Mouse (Mus musculus) heart, embryonic 13.5 days (tissue): Measurements from ENCODE around the gene Ftsj1. TPM values are rescaled to one million over a fixed set of nuclear protein-coding genes. Genes with fewer than 3 reads are reported as not detected.

Experiments used
- ATAC-seq: fragments of 200-750 bp; cut with Nextera tagmentation; 2 replicates; pipeline ENCODE4 v1.8.0; 2017; ENCODE audit warnings: moderate TSS enrichment; ENCODE audit not compliant: insufficient number of reproducible peaks, low FRiP score, low TSS enrichment; ENCODE audit errors: extremely low read depth
- H3K27ac ChIP-seq: fragments of 300-500 bp; sonication (generic); replicated peaks from 2 replicates; pipeline ENCODE4 v1.5.1; 2015; ENCODE audit warnings: moderate library complexity, mild to moderate bottlenecking, inconsistent platforms
- H3K27me3 ChIP-seq: fragments of 300-500 bp; sonication (generic); replicated peaks from 2 replicates; pipeline ENCODE4 v1.6.1; 2015; ENCODE audit warnings: mild to moderate bottlenecking, inconsistent platforms
- H3K36me3 ChIP-seq: fragments of 300-500 bp; sonication (generic); 2 replicates; pipeline ENCODE4 v1.6.1; 2015; ENCODE audit warnings: mild to moderate bottlenecking, inconsistent platforms
- H3K4me1 ChIP-seq: fragments of 300-500 bp; sonication (generic); 2 replicates; pipeline ENCODE4 v1.6.1; 2015; ENCODE audit warnings: inconsistent platforms
- H3K4me2 ChIP-seq: fragments of 300-500 bp; sonication (generic); 2 replicates; pipeline ENCODE4 v1.6.1; 2015; ENCODE audit warnings: inconsistent platforms, mild to moderate bottlenecking, moderate library complexity
- H3K4me3 ChIP-seq: fragments of 300-500 bp; sonication (generic); 2 replicates; pipeline ENCODE4 v1.5.1; 2015; ENCODE audit warnings: moderate library complexity, mild to moderate bottlenecking, inconsistent platforms
- H3K9ac ChIP-seq: fragments of 300-500 bp; sonication (generic); 2 replicates; pipeline ENCODE4 v1.6.1; 2015; ENCODE audit warnings: inconsistent platforms, mild to moderate bottlenecking, moderate library complexity
- H3K9me3 ChIP-seq: fragments of 300-500 bp; sonication (generic); 2 replicates; pipeline ENCODE4 v1.6.1; 2016; ENCODE audit warnings: inconsistent platforms
- WGBS: fragments of 180-500 bp; shearing (Covaris S2); methylation state at CpG from one replicate; pipeline ENCODE4 v1.1.7; 2015; ENCODE audit warnings: mixed read lengths; 5-methylcytosine and 5-hydroxymethylcytosine counted together
- polyA plus RNA-seq: library from polyadenylated mRNA; unstranded; fragments of >200 nt; fragmentation: Nextera tagmentation; extraction: Ambion mirVana; gene quantifications from 2 replicates; pipeline ENCODE4 v1.2.1, GENCODE M21; 2015

The Ftsj1 gene
- polyA plus RNA-seq, 1 experiment from 2014 or later, result 23.8 TPM

DNA sequence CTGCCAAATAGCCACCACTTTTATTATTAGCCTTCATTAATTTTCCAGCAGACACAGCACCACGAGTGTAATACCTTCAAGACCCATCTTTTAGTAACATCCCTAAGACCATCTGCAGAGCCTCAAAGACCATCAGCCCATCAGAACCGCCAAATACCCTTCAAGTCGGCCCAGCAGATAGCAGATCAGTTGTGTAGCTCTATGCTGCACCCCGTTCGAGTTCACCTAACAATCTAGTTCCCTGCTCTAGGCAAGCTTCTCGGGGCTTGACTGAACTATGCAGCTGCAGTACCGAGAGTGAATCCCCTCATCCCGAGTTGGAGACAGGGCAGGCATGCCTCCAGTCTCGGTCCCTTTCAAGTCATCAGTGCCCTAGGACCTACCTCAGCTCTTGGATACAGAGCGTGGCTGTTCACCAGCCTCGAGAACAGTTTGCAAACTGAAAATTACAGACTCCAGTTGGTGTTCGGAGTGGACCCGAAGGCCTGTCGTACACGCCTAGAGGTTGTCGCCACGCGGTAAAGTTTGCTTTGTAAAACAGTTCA, 345 bp downstream of the Ftsj1 start:
- Histone ChIP-seq H3K27ac (no peak overlapping the region), H3K9me3 (no peaks in the 10 kb centered on the region), H3K27me3 (no peaks in the 10 kb centered on the region), H3K4me1 (peaks cover 7% of the 10 kb centered on the region), H3K4me3 (peak overlapping the region; percentile 73), H3K9ac (peak overlapping the region; percentile 84), H3K4me2 (peak overlapping the region; percentile 76), H3K36me3 (peaks cover 7% of the 10 kb centered on the region)
- peak; percentile 43 for ATAC-seq
- 12% methylated on average over 18 of the region's 18 CpGs for WGBS

DNA sequence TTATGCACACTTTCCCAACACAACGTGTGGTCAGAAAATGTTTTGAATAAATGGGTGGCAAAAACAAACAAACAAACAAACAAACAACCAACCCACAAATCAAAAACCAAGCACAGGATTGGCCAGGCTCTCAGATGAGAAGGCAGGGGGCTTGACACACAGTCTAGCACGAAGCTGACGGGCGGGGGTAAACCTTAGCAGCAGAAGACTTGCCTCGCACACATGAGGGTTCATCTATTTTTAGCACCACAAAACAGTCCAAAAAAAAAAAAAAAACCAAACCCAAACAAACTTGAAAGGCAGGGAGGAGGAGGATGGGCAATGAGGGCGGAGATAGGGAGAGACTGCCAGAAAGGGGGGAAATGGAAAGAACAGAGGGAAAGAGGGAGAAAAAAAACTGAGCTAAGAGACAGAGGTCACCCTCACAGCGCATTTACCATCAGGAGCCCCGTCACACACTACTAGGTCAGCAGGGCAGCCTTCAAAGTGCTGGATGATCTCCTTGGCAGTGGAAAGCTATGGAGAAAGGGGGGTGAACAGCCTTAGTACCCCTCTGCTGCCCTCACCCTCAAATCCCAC, 3.6 kb downstream of the Ftsj1 start:
- H3K9me3 ChIP-seq, result no peaks in the 10 kb centered on the region
- H3K4me1 ChIP-seq, result peaks cover 7% of the 10 kb centered on the region
- no peak overlapping the region for H3K9ac ChIP-seq
- no peak overlapping the region for H3K27ac ChIP-seq
- H3K4me3 ChIP-seq, result no peak overlapping the region
- H3K27me3 ChIP-seq, result no peaks in the 10 kb centered on the region
- ATAC-seq, result no peak
- peaks cover 27% of the 10 kb centered on the region for H3K36me3 ChIP-seq
- H3K4me2 ChIP-seq, result no peak overlapping the region
- WGBS, result 67% methylated on average over 7 of the region's 8 CpGs

DNA sequence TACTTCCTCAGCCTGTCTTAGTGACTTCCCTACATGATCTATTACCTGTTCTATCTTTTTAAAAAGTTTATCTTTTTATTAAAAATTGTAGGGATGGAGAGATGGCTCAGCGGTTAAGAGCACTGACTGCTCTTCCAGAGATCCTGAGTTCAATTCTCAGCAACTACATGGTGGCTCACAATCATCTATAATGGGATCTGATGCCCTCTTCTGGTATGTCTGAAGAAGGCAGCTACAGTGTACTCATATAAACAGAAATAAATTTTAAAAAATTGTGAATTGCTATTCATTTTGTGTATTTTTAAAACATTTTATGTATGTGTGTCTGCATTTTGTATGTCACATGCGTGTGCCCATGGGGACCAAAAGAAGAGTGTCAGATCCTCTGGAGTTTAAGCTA, 4.5 kb downstream of the Ftsj1 start:
- Histone ChIP-seq H3K4me2 (no peak overlapping the region), H3K4me1 (peaks cover 7% of the 10 kb centered on the region), H3K4me3 (no peak overlapping the region), H3K9me3 (no peaks in the 10 kb centered on the region), H3K9ac (no peak overlapping the region), H3K36me3 (peaks cover 34% of the 10 kb centered on the region), H3K27me3 (no peaks in the 10 kb centered on the region), H3K27ac (no peak overlapping the region)
- ATAC-seq, result no peak
- 74% methylated on average over 2 of the region's 2 CpGs for WGBS

DNA sequence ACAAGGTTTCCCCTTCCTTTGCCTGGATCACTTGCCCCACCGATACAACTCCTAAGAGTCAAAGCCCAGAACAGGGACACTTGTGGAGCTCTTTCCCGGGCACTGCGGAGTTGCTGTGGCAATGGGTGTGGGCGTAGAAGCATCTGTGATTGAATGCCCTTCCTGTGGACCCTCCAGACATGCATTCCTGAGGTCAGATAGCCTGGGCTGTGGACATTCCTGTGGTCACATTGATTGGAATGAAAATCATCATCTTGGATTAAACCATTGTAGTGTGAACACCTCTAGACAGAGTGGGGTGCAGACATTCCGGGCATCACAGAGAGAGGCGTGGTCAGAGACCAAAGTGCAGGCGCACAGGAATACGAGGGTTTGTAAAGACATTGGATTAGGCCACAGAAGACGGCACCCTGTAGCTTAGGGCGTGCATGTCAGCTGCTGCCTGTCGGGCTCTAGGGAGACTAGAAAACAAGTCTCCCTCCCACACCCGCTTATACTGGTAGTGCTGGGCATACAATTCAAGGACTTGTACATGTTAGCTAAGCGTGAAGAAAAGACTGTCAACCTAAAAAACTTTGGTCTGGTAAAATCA, 13.3 kb downstream of the Ftsj1 start:
- Histone ChIP-seq H3K36me3 (peaks cover 21% of the 10 kb centered on the region; the same call in 1 of the 2 replicates), H3K27me3 (no peaks in the 10 kb centered on the region), H3K4me1 (no peaks in the 10 kb centered on the region), H3K27ac (no peak overlapping the region), H3K4me3 (no peak overlapping the region), H3K9ac (no peak overlapping the region), H3K4me2 (no peak overlapping the region), H3K9me3 (no peaks in the 10 kb centered on the region)
- no peak for ATAC-seq
- 69% methylated on average over 13 of the region's 13 CpGs for WGBS

DNA sequence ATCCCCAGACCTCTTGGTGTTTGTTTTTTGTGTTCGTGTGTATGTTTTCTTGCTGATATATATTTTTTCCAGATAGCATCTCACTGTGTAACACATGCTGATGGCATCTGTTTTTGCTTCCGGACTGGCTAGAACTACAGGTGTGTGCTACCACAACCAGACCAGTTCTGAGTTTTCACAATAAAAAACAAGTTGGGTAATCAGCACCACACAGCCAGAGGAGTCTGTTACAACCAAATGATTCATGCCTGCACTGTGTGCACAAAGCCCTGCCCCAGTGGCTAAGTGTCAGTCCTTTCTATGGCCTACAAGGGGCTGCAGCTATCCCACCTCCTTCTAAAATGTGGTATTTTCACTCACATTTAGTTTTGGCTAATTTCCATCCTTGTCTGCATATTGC, 15.5 kb downstream of the Ftsj1 start:
- H3K27ac ChIP-seq, result no peak overlapping the region
- no peak for ATAC-seq
- 85% methylated on average over 2 of the region's 2 CpGs for WGBS
- no peak overlapping the region for H3K9ac ChIP-seq
- no peaks in the 10 kb centered on the region for H3K27me3 ChIP-seq
- H3K4me1 ChIP-seq, result no peaks in the 10 kb centered on the region
- H3K4me3 ChIP-seq, result no peak overlapping the region
- H3K9me3 ChIP-seq, result no peaks in the 10 kb centered on the region
- no peak overlapping the region for H3K4me2 ChIP-seq
- peaks cover 9% of the 10 kb centered on the region; the same call in 1 of the 2 replicates for H3K36me3 ChIP-seq

DNA sequence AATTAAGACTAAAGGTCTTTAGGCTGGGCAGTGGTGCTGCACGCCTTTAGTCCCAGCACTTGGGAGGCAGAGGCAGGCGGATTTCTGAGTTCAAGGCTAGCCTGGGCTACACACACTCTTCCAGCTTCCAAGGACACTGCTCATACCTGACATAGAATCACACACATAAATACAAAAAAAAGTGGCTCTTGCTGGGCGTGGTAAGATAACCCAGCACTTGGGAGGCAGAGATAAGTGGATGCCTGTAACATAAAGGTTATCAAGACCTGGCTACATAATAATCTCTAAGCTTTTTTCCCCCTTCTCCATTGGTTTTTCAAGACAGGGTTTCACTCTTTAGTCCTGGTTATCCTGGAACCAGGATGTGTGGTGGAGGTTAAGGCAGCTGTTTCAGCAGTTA, 18.6 kb downstream of the Ftsj1 start:
- Histone ChIP-seq H3K9ac (no peak overlapping the region), H3K36me3 (no peaks in the 10 kb centered on the region), H3K4me3 (no peak overlapping the region), H3K4me1 (no peaks in the 10 kb centered on the region), H3K27ac (no peak overlapping the region), H3K4me2 (no peak overlapping the region), H3K9me3 (no peaks in the 10 kb centered on the region), H3K27me3 (no peaks in the 10 kb centered on the region)
- WGBS, result 71% methylated on average over 3 of the region's 3 CpGs
- no peak for ATAC-seq

DNA sequence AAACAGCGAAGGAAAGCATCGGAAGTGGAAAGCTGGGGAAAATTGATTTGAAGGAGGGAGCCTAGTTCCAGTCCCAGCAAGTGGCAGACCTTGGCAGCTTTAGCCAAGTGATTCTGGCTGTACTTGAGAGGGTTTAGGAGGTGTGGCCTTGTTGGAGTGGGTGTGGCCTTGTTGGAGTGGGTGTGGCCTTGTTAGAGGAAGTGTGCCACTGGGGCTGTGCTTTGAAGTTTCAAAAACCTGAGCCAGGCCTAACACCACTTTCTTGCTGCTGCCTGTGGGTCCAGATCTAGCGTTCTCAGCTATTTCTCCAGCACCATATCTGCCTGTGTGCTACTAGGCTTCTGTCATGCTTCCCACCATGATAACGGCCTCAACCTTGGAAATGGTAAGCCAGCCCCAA, 21.9 kb downstream of the Ftsj1 start:
- ATAC-seq, result no peak
- no peak overlapping the region for H3K4me3 ChIP-seq
- H3K4me2 ChIP-seq, result no peak overlapping the region
- no peak overlapping the region for H3K27ac ChIP-seq
- no peaks in the 10 kb centered on the region for H3K4me1 ChIP-seq
- 75% methylated on average over 4 of the region's 4 CpGs for WGBS
- no peaks in the 10 kb centered on the region for H3K9me3 ChIP-seq
- H3K36me3 ChIP-seq, result no peaks in the 10 kb centered on the region
- H3K9ac ChIP-seq, result no peak overlapping the region
- H3K27me3 ChIP-seq, result no peaks in the 10 kb centered on the region

DNA sequence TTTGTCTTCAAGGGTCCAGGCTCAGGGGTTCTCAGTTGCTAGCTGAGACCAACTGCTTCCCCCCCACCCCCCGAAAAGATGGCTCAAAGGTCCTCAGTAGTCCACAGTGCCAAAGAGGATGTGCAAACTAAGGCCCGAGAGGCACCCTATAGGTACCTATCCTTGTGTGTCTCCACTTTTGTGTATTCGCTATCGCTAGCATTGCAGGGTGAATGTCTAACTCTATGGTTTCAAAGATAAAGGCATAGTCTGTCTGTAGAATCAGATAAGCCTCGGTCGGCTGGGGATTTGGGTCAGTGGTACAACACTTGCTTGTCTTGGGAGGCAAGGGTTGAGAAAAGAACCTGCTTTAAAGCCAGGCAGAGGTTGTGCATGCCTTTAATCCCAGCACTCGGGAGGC, 28.7 kb downstream of the Ftsj1 start:
- Histone ChIP-seq H3K27ac (no peak overlapping the region), H3K9me3 (no peaks in the 10 kb centered on the region), H3K4me3 (no peak overlapping the region), H3K36me3 (no peaks in the 10 kb centered on the region), H3K9ac (no peak overlapping the region), H3K27me3 (0 out of 2 replicates have a peak, but pooled peaks cover 3% of the 10 kb centered on the region), H3K4me2 (no peak overlapping the region), H3K4me1 (no peaks in the 10 kb centered on the region)
- no peak for ATAC-seq
- WGBS, result 62% methylated on average over 7 of the region's 7 CpGs

DNA sequence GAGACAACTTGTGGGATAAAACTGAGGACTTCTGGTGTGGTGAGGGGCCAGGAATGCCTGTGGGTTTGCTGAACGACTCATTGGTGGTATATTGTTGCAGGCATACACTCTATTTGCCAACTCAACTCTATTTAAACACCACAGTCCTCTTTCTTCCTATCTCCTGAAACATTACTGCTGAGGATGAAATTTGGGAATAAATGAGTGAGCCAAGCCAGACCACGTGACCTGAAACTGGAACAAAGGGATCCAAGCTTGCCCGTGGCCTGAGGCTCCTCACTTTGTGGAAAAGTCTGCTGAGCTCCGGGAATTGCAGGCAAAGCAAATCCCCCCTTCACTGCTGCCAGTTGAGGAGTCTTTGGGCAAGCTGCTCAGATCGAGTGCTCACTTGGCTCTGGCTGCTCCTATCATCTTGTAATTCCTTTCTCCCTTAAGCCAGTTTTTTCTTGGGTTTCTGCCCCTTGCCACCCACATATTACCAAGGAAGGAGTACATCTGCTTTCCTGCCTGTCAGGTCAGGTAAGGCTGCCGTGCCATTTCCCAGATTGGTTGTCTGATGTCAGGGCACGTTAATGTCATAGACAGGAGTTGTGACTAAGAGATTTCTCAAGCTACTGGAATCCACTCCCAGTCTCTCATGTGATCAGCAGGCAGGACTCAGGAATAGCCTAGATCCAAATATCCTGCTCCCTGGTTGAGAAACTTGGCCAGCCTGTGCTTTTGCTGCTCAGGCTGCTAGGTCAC, 29.4 kb downstream of the Ftsj1 start:
- Histone ChIP-seq H3K36me3 (no peaks in the 10 kb centered on the region), H3K4me3 (no peak overlapping the region), H3K27ac (no peak overlapping the region), H3K27me3 (0 out of 2 replicates have a peak, but pooled peaks cover 3% of the 10 kb centered on the region), H3K4me2 (no peak overlapping the region), H3K4me1 (no peaks in the 10 kb centered on the region), H3K9me3 (no peaks in the 10 kb centered on the region), H3K9ac (no peak overlapping the region)
- ATAC-seq, result no peak
- 47% methylated on average over 7 of the region's 7 CpGs for WGBS

DNA sequence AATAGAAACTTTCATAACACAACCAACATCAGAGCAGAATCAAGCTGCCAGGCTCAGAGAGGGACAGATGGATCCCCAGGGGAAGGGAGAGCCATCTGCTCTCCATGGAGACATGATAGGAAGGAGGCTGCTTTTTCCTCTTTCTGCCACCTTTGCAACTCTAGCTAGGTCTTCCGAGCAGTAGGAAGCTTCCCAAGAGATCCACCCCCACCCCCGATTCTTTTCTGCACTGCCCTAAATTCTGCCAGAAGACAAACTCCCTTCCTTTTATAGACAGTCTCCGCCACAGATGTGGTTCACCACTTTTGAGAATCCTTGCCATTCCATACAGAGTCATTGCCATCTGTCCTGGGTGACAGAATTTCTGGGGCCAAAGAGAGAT, 29.9 kb downstream of the Ftsj1 start:
- H3K4me1 ChIP-seq, result no peaks in the 10 kb centered on the region
- no peak overlapping the region for H3K4me2 ChIP-seq
- ATAC-seq, result no peak
- H3K4me3 ChIP-seq, result no peak overlapping the region
- H3K27ac ChIP-seq, result no peak overlapping the region
- 62% methylated on average over 3 of the region's 3 CpGs for WGBS
- no peaks in the 10 kb centered on the region for H3K36me3 ChIP-seq
- no peak overlapping the region for H3K9ac ChIP-seq
- 0 out of 2 replicates have a peak, but pooled peaks cover 3% of the 10 kb centered on the region for H3K27me3 ChIP-seq
- no peaks in the 10 kb centered on the region for H3K9me3 ChIP-seq

DNA sequence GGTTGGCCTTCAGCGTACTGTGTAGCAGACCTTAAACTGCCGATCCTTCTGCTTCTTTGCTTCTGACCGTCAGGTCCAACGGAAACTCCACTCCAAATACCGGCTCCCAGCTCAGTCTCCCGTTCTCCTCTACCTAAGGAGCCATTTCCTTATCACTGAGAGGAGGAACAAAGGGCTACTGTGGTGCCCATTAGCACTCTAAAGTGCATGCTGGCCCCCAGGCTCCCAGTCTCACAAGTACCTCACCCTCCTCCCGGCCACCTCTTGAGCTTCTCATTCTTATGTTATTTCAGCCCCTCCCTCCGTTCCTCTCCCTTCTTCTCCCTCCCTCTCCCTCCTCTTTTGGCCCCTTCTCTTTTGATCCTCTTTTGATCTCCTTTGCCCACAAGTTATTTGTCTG, 32.6 kb downstream of the Ftsj1 start:
- ATAC-seq, result no peak
- Histone ChIP-seq H3K4me3 (no peak overlapping the region), H3K27ac (no peak overlapping the region), H3K9me3 (no peaks in the 10 kb centered on the region), H3K9ac (no peak overlapping the region), H3K4me1 (no peaks in the 10 kb centered on the region), H3K36me3 (no peaks in the 10 kb centered on the region), H3K4me2 (peak overlapping the region; percentile 22), H3K27me3 (0 out of 2 replicates have a peak, but pooled peaks cover 3% of the 10 kb centered on the region)
- WGBS, result 18% methylated on average over 8 of the region's 8 CpGs
